Mouse (Mus musculus) heart, postnatal 10 days (tissue): Measurements from ENCODE around the gene Gm15080. TPM values are rescaled to one million over a fixed set of nuclear protein-coding genes. Genes with fewer than 3 reads are reported as not detected.
"Not testable (repeated sequence)": the region's sequence is repeated elsewhere in the genome, so short reads cannot be mapped to it uniquely, and the experiment has no call there.

Experiments
- DNase-seq, 2 experiments: peaks; one replicate each; pipeline ENCODE4 v3.0.0; 2021
- intact Hi-C: fragments of 180-260 bp; cut with DNase I; formaldehyde crosslinking; loops from one replicate; pipeline ENCODE4 v1.15.1; 2025
- total RNA-seq, 2 experiments: library from RNA; stranded (reverse); gene quantifications; 2 replicates each; pipeline ENCODE4 v1.2.3; 2021

The Gm15080 gene
- not detected for total RNA-seq

GRCm38 (mm10) chrX:147992693-147993092, at the start of gene Gm15080:
Gene Gm15080, plus strand, starts transcription at chrX:147992993.
- DNase-seq, intact Hi-C loops: not testable (repeated sequence)

Other genes starting within 250 kb of the Gm15080 start
- not detected for gene Gm15128, start 227.0 kb upstream of the Gm15080 start, total RNA-seq
- not detected for gene Gm15107, start 187.7 kb downstream of the Gm15080 start, total RNA-seq